Mouse (Mus musculus) telencephalon, adult 2 months (tissue): ENCODE data around the gene Rpl38.
A peak's percentile ranks its signal among the peaks of the same experiment; 100 is the strongest.
"Not testable (repeated sequence)": the region's sequence is repeated elsewhere in the genome, so short reads cannot be mapped to it uniquely, and the experiment has no call there.

Experiments used
- DNase-seq: peaks from one replicate; pipeline ENCODE4 v3.0.0-alpha.2; 2011; ENCODE audit warnings: low read depth, low spot score

The Rpl38 gene

GRCm38 (mm10) chr11:114656994-114657644, 11.2 kb upstream of the Rpl38 start:
- DNase-seq: no peak

DNA sequence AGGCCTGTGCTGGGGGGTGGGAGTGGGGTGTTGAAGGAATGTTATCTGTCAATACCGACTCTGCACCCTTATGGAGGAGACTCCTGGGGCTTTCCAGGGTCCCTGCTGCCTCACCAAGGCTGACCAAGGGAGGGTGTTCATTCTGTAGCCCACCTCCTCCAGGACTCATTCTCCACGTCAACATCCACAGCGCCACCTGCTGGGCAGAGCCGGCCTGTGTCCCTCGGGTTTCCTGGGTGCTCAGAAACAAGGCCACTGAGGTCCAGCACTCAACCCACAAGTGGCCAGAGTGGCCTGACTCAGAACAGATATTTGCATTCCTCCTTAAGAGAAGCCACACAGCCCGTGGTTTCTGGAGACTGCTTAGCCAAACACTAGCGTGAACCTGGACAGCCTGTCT, 10.6 kb upstream of the Rpl38 start:
- DNase-seq: no peak

DNA sequence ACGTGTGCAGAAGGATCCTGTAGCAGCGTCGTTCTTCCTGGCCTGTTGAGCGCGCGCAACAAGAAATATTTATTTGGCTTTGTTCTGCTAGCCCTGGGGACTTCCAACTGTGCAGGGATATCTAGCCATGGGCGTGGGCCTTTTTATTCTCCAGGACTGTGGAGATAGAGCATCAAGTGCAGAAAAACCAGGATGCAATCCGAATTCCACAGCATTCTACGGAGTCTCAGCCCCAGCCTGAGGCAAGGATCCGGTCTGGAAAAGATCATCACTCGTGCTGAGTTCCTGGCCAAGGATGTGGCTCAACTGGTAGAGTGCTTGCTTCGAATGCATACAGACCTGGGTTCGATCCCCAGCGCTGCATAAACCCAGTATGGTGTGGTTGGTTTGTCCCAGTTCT, 6.2 kb upstream of the Rpl38 start:
- DNase-seq: no peak

- DNase-seq: no peak
These were observed 5.5 kb upstream of the Rpl38 start for GRCm38 (mm10) chr11:114662746-114663362.

GRCm38 (mm10) chr11:114664164-114664563, 4.2 kb upstream of the Rpl38 start:
- DNase-seq: no peak

- no peak for DNase-seq
These were observed 2.9 kb upstream of the Rpl38 start for GRCm38 (mm10) chr11:114665463-114665862.

DNA sequence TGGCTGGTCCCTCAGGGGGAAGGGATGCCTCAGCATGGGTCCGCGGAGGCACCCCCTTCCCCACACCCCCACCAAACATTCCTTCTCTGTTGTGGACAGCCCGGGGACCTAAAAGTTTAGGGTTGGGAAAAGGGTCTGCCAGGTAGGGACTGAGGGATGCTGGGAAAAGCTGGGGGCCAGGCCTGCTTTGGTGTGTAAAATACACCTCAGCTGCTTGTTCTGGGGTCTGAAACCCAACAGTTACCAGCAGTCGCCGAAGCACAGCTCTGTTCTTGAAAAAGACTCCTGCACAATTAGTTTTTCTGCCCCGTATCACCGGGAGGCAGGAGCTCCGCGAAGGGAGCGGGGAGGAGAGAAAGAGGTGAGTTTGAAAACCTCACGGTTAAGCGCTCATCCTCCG, 1.5 kb upstream of the Rpl38 start:
- DNase-seq: no peak

GRCm38 (mm10) chr11:114667236-114667931, 940 bp upstream of the Rpl38 start:
- DNase-seq: no peak

DNA sequence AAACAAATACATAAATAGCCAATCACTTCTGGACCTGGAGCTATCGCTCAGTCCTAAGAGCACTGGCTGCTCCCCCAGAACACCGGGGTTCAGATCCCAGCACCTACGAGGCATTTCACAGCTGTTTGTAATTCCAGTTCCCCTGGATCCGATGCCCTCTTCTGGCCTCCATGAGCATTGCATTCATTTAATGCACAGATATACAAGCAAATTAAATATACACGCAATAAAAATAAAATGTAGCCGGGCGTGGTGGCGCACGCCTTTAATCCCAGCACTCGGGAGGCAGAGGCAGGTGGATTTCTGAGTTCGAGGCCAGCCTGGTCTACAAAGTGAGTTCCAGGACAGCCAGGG, 415 bp upstream of the Rpl38 start:
- not testable (repeated sequence) for DNase-seq

- peak; percentile 77 for DNase-seq
These were observed 658 bp downstream of the Rpl38 start for GRCm38 (mm10) chr11:114668741-114669623.

- no peak for DNase-seq
These were observed 1.4 kb downstream of the Rpl38 start for GRCm38 (mm10) chr11:114669651-114670168.

- DNase-seq: no peak
These were observed 2.8 kb downstream of the Rpl38 start for GRCm38 (mm10) chr11:114671147-114671546.

- no peak for DNase-seq
These were observed 4.7 kb downstream of the Rpl38 start for GRCm38 (mm10) chr11:114672794-114673718.

- no peak for DNase-seq
These were observed 5.4 kb downstream of the Rpl38 start for GRCm38 (mm10) chr11:114673719-114674050.

GRCm38 (mm10) chr11:114674180-114674579, 5.9 kb downstream of the Rpl38 start:
- DNase-seq: no peak

- not testable (repeated sequence) for DNase-seq
These were observed 6.5 kb downstream of the Rpl38 start for GRCm38 (mm10) chr11:114674796-114675195.

DNA sequence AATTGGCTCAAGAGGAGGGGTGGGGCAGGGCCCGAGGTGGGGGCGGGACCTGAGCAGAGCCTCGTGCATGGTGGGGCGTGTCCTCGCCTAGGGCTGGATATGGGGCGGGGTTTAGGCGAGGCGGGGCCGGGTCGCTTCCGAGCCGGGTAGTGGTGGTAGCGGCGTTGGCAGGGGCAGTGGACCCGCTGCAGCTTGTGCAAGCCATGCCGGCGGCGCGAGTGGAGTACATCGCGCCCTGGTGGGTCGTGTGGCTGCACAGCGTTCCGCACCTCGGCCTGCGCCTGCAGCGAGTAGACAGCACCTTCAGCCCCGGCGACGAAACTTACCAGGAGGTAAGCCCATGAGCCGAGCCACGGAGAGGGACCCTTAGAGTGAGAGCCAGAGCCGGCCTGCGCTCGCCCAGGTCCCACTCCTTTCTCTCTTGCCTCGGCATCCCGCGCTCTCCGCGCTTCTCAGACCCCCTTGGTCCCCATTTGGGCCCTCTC, 7.1 kb downstream of the Rpl38 start, which contains the start of gene Ttyh2:
Ttyh2 (plus strand) TSS at position 91 of the 485 bp plus-strand sequence.
- DNase-seq: no peak

GRCm38 (mm10) chr11:114675826-114676401, 7.6 kb downstream of the Rpl38 start:
- DNase-seq: no peak

GRCm38 (mm10) chr11:114676431-114676830, 8.1 kb downstream of the Rpl38 start:
- no peak for DNase-seq

DNA sequence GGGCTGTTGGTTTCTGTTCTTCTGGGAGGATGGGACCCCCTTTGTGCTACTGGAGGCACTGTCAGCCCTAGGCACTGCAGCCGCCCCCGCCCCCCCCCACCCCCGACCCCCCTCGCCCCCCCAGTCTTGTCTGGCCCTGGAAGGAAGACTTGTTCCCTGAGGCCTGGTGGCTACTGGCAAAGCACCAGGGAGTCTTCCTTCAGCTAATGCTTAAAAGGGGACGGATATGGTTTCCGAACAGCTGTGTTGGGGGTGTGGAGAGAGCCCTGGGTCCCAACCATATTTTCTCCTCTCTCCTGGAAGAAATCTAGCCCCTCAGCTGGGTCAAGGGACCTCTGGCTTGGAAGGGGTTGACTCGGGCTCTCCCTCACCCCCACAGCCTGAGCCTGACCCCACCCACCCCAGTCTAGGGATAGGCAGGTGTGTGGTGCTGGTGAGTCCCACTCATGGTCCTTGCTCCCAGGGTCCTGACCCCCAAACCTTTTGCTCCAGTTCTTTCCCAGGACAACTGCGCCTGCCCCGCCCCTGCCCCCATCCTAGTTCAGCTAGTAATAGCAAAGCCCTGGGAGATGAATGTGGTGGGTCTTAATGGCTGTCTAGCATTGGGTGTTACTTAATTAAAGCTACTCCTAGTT, 8.7 kb downstream of the Rpl38 start:
- no peak for DNase-seq
